Mouse (Mus musculus): Measurements from ENCODE around the gene Mccc2.
"Not testable (repeated sequence)": the region's sequence is repeated elsewhere in the genome, so short reads cannot be mapped to it uniquely, and the experiment has no call there.

Gene Mccc2

DNA sequence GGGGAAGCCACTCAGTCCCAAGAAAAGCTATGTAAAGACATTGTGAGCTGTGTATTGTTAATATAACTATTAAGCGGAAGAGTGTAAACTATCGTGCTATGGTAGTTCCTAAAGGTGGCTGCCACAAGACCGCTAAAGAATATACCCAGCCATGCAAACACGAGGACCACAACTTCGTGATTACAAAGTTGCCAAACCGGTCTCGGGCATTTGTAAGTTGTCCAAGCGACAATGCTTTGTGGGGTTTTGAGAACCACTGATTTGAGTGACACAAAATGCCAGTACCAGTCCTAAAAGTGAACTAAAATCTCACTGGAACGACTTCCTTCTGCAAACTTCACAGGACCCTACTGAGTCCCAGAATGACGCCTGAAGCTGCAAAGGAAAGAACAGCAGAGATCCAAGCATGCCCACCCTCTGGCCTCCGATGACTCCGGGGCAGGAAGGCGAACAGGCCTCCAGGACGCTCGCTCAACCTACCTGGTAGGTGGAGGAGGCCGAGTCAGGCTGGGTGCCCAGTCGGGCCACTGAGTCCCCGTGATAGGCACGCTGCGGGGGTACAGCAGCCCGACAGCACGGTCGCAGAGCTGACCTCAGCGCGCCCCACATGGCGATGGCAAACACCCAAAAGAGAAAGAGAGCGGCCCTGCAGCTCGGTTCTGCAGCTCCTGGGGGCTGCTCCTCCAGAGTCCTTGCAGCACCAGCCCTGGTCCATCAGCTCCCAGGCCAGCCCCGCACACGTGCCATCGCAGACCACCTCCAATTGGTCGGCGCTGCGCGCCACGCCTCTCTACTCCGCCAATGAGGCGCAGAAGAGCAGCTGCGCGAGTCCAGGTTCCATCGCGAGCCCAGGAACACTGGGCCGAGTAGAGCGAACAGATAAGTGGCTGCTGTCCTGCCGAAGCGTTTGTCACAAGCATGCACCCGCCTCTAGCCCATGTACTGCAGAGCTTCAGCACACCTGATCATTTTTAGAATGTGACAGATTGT is at the start of gene Mccc2:
Gene Mccc2 (minus strand): TSS at position 734 of the 990 bp plus-strand sequence.
- DNase-seq, result peak; percentile 85 to 92

DNA sequence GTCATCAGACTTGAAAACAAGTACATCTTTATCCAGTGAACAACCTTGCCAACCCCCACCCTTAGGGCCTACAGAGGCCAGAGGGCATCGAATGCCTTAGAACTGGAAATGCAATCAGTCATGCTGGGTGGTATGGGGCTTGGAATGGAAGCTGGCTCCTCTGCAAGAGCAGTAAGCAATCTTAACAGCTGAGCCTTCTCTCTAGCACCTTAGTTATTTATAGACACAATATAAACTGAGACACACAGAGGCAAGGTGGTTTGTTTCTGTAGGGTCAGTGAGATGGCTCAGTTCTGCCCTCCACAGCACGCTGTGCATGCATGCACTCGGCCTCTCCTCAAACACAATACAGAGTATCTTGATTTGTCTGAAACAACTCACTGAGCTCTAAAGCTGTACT is 48.5 kb upstream of the Mccc2 start:
- DNase-seq, result no peak

DNA sequence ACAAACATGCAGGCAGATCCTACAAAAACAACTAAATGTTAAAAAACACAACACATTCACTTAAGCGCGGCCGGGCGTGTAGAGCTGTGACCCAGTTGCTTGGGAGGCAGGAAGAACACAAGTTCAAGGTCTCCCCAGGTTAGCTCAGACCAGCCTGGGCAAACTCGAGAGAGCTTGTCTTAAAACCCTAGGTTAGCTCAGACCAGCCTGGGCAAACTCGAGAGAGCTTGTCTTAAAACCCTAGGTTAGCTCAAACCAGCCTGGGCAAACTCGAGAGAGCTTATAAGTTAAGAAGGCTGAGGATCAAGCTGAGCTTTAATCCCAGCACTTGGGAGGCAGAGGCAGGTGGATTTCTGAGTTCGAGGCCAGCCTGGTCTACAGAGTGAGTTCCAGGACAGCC is 42.3 kb upstream of the Mccc2 start:
- not testable (repeated sequence) for DNase-seq

DNA sequence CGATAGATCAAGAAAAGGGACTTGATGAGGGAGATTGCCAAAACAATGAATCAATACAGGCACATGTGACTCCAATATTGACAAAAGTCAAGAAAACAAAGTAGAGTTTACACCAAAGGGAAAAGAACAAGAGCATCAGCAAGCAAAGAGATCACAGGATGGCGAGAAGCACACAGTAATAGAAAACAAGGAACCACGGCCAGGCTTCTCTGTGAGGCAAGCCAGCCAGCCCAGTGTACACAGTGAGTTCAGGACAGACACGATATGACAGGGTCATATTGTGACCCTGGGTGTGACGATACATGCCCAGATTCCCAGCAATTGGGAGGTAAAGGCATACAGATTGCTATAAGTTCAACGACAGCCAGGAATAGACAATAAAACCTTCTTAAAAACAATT is 10.6 kb upstream of the Mccc2 start:
- DNase-seq, result no peak

DNA sequence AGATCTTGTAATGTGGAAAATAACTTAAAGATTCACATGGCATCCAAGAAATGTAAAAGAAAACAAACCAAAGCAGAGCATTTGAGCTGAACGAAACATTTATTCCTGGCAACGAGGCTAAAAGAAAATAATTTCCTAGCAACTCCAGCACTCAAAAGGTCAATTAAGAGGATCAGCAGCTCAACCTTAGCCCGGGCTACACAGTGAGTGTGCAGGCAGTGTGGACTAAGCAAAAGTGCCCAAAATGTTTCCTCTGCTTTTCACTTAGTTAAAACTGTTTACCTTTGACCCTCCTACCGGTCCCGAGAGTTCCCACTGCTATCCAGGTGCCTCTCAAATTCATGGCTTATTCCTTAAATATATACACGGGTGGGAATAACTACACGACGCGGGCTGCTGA is 1.5 kb upstream of the Mccc2 start:
- DNase-seq, result no peak

DNA sequence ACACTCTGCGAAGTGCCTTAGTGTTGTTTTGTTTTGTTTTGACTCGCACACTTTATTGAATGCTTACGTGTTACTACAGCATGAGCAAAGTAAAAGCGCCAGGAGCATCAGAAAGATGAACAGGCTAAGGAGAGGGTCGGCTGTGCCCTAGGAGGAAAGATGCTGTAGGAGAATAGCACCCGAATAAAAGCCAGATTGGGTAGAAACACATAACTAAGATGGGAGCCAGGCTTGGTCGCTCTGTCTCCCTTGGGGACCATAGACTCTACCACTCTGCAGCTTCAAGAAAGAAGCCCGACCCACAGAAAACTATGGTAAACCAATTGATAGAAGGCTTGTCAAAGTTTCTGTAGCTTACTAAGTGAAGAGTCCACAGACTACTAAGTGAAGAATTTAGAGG is 498 bp upstream of the Mccc2 start:
- DNase-seq, result no peak

DNA sequence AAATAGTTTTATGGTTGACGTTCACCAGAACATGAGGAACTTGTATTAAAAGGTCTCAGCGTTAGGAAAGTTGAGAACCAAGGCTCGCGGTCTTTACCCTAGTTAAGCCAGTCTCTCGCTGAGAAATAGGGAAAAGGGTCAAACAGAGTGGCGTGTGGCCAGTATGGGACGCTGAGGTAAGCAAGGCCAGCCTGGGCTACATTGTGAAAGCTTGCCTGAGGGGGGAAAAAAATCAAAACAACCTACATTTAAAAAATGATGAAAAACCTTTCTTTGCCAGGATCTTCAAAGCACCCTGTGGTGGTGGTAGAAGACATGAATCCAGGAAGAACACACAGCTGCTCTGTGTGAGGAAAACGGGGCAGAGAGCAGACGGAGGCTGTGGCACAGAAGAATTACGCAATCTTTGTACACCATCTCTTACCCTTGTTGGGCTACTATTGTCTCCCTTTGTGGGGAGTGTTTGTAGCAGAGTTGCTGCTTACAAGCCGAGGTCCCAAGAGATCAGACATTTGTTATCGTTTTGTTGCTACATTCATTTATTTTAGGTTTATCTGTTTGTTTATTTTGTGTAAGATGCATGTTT is 9.4 kb downstream of the Mccc2 start:
- no peak for DNase-seq

DNA sequence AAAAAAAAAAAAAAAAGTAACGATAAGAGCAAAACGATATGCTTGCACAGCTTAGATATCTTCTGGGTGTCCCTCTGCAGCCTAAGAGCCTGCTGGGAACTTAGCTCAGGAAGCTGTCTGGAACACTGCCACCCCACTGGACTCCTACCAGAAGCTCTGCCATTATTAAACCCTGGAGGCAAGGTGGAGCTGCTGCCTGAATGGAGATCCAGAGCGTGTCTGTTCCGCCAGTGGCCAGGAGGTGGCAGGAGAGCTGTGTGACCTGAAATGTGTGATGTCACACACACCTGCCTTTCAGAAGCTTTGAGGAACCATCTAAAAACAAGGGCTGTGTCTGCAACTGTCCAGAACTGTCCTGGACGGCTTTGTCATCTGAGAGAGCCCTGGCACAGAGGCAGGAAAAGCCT is 13.6 kb downstream of the Mccc2 start:
- DNase-seq, result peak; percentile 87 to 92

DNA sequence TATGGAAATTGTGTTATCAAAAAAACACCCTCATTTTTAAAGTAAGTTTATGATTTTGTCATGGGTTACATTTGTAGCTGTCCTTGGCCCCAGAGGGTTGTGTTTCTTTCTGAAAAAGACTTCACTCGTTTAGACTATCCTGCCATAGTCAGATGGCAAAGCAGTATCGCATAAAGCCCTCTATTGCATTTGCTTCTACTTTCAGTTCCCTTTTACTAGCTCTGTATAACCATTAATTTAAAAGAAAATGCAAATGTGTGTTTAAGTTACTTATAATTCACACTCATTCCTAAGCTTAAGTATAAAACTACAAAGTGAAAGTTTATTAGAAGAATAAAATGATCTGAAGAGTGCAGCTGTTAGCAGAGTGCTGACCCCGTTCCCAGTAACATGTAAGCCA is 16.4 kb downstream of the Mccc2 start:
- no peak for DNase-seq

DNA sequence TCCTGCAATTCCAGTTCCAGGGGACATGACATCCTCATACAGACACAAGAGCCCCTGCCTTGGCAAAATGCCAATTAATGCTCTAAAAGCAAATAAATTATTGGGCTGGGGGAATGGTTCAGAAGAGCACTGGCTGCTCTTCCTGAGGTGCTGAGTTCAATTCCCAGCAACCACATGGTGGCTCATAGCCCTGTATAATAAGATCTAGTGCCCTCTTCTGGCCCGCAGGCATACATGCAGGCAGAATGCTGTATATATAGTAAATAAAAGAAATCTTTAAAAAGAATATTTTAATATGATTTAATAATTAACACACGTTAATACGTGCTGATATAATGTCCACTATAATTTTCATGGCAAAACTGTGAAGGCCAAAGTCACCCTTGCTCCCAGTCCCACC is 17.3 kb downstream of the Mccc2 start:
- DNase-seq, result no peak

DNA sequence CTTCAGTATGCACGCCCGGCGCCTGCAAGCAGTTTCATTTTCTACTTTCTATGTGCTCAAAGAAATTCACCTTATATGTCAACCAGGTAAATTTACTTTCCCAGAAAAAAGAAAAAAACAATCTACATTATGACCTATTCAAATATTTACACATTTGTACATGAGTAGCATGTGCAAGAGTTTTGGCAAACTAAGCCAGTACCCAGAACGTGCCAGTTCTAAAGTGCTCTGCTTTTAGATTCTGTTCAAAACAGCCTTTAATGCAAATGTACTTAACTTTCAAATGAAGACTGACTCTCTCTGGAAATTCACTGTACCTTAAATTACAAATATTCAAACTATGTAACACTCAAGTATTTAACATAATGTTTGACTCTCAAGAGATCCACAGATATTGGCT is 25.8 kb downstream of the Mccc2 start:
- no peak for DNase-seq

DNA sequence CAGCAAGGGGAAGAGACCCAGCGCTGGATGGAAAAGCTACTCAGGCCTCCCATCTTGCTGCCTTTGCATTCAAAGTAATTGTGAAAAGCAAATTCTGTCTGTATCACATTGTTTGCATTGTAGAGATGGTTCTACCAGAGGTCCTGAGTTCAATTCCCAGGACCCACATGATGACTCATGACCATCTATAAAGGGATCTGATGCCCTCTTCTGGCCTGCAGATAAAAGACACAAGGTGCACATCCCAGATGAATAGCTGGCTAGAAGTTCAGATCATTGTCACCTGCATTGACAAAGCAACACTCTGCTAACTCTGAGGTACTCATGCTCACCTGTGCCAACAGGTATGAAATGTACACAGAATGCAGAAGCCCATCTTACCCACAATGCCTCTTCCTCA is 32.1 kb downstream of the Mccc2 start:
- DNase-seq, result no peak

DNA sequence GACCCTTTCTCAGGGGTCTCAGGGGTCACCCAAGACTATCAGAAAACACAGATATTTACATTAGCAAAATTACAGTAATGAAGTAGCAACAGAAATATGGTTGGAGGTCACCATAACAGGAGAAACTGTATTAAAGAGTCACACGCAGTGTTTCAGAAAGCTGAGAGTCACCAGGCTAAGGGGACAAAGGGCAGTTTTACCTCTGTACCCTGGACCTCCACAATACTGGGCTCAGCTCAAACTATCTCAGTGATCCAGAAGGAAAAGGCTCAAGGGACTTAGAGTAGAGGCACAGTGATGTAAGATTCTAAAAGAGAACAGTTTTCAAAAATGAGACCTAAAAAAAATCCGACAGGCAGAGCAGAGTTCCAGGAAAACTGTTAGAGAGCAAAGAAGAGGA is 36.0 kb downstream of the Mccc2 start:
- DNase-seq, result no peak

DNA sequence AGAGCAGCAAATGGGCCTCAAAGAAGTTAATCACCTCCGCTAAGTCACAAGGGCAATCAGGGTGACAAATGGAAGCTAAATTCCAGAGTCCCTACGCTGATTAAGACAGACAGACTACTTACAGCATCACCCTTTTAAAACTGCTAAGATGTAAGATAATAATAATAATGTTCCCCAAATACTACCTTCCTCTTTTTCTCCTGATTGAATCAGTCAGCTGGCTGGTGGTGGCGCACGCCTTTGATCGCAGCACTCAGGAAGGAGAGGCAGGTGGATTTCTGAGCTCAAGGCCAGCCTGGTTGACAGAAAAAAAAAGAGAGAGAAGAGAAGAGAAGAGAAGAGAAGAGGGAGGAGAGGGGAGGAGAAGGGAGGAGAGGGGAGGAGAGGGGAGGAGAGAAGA is 45.4 kb downstream of the Mccc2 start:
- DNase-seq, result no peak

DNA sequence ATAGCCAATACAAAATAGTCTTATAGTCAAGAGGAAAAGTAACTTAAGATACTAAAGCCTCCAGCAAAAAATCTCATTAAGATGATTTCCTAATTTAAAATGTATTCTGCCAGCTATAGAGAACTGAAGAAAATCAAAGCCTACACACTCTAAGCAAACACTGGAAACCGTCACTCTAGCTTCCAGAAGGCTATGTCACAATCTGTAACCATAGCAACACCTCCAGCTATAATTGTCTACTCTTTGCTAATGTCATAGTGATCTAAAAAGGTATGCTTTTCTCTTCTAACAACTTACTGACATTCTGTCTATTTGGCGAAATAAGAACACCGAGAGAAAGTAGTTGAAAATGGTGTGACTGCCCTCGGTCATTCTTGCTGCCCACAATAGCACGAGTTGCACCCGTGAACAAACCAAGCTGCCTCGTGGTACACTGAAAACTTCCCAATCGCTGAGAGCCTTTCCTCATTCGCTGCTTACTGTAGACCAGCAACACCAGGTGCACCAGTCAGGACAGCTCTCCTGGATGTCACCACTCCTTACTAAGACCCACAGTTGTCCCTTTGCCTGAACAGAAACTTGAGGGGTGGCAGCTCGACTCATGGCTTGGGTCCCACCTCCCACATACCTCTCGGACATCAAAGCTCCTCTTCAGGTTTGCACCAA is 48.3 kb downstream of the Mccc2 start:
- no peak for DNase-seq

DNA sequence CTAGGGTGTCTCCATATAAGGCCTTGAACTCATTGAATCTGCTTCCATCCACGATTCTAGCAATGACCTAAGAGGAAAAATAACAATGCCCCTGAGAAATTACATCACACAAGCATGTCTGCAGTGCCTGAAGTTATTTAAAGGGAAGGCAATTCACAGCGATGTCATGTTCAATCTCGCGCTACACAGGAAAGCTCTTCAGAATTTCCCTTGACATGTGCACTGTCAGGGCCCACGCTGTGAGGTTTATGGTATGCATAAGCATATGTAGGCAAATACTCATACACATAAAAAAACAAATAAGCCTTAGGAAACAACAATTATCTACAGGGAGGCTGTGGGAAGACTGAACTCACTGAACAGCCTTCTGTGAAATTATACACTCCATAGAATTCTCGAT is 51.6 kb downstream of the Mccc2 start:
- DNase-seq, result no peak

DNA sequence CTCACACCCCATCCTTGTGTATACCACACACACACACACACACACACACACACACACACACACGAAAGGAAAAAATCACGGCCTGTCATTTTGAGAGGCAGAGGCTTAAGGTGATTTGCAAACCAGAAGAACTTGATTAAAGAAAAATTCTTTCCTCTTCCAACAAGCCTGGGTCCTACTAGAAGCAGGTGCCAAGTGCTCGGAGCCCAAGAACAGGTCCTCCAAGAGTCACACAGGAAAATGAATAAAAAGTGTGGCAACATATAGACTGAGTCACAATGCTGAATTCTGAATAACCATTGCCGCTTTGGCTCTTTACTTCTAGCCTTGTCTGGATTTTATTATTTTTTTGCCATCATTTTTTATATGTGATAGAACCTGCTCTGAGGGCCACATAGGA is 53.8 kb downstream of the Mccc2 start:
- DNase-seq, result no peak

DNA sequence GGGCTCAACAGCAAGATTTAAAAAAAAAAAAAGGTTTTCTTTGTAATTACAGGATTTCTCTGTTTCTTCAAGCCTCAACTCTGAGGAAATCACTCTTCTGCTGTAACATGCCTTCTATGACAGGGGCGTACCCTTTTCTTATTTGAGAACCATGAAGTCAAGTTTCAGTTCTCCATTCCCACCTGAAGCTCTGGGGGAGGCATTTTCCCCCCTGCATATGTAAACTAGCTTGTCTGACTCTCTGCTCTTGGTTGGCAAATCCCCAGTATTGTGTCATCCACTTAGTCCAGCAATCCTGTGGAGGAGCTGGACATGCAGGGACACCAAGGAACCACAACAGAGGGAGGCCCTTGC is 59.9 kb downstream of the Mccc2 start:
- DNase-seq, result no peak

DNA sequence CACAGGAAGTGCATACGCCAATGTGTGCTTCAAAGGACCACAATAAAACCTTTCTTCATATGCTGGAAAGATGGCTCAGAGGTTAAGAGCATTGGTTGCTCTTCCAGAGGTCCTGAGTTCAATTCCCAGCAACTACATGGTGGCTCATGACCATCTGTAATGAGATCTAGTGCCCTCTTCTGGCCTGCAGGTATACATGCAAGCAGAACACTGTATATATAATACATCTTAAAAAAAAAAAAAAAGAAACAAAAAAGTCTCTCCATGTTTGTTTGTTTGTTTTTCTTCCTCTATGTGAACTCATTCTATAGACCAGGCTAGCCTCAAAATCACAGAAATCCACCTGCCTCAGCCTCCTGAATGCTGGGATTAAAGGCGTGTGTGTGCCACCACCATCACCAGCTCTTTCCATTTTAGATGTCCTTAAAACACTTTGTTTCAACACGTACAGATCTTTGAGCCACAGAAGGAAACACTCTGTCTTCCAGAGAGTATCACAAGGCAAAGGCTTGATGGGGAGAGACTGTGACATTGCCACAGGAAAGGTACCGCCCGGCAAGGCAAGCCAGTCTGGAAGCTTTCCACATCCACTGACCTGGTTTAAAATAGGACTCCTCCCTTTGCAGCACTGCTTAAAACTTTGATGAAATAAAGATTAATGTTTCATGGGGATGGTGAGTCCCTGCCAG is 60.4 kb downstream of the Mccc2 start:
- DNase-seq, result no peak

DNA sequence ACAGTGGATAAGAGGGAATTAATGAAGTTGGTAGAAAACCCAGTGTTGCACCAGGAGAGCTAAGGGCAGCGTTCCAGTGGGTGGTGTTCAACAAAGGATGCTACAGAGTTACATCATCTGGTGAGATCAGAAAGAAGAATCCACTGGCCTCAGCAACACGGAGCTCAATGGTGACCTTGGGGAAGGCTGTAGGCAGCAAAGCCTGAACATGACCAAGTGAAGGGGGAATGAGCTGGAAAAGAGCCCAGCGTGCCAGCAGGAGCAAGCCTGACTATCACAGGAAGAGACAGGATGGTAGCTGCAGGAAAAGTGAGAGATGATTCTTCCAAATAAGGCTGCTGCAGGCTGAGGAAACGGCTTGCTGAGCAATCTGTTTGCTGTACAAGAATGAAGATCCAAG is 68.0 kb downstream of the Mccc2 start:
- peak; percentile 11 to 28 for DNase-seq

DNA sequence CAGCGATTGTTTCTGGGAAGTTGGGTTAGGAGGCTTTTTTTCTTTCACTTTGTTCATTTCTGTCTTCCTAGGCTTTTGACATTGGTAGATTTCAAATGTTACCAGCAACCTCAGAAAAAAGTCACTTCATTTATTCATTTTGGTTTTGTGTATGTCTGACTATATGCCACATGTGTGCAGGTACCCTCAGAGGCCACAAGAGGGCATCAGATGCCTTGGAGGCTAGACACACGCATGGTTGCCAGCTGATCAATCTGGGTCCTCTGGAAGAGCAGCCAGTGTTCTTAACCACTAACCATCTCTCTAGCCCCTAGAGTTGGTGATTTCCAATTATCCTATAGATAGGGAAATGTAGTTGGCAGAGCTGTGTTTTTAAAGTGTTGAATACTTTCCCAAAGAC is 71.9 kb downstream of the Mccc2 start:
- DNase-seq, result no peak

DNA sequence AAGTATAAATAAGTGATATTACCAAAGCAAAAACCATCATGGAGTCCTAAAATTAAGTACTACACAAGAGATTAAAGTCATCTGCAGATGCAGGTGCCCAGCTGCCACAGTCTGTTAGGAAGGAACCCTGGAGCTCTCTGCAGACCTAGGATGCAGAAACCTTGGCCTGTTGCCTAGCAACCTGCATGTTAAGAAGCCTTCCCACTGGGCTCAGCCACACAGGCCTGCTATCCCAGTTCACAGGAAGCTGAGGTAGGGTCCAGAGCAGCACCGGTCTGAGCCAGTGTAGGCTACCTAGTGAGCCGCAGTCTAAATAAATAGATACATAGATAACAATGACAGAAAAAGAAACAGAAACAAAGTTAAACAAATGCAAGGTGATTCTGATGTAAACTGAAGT is 74.8 kb downstream of the Mccc2 start:
- peak in 1 of 2 experiments; percentile 35 for DNase-seq

DNA sequence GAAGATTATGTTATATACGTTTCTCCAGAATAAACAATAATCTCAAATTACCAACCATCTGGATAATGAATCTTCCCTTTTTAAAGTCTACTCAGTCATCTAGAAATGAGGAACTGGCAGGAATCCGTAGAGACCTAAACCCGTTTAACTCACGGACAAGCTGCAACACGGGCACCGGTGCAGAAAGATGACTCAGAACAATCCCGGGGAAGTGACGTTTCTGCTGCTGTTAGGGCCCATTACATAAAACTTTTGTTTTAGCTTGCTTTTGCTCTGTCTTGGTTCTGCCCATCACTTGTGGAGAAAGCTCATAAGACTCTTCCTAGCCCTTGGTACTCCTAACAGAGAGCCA is 76.1 kb downstream of the Mccc2 start:
- DNase-seq, result no peak

Data from cerebellum, postnatal 25 days (tissue).